Mouse (Mus musculus): ENCODE measurements at regions not wholly inside any gene's neighbourhood (a gene's known extent, or its start where the extent isn't known, plus 50 kb on each side); places are given as distances from the start of the nearest gene placed in this dataset.

DNA sequence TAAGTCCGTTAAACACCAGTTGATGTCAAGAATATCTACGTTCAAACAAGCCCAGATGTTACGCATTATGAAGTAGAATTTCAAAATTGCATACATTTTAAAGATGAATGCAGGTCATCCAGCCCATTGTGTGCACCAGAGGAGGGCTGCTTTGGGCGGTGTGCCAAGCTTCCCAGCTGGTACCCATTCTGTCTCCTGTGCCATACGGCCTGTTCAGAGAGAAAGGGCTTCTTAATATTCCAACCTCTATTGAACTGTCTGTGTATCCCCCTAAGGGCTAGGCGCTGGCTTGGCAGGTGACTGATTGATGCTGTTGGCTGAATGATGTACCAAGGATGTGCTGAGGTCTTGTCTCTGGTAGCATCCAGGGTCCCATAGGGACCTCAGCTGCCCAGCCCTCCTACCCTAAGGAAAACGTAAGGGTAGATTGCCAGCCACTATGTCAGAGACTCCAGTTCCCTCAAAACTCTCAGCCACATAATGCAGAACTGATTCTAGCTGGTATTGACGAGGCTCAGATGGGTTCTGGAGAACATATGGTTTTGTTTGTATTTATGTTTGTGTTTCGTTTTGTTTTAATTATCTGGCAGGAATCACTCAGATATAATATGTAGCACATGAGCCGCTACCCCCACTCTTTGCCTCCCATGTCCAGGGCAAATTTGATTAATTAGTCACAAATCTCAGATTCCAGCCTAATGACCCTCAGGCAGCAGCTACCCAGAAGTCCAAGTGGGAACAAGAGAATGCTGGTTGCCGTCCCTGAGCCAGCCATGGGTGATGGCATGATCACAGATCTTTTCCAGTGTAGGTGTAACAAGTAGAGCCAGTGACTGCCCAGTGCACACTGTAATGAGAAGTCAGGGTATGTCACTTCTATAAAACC, 212.0 kb upstream of the Usp24 start:
- Histone ChIP-seq H3K9me3 (replicated peaks) (no peaks in the 10 kb centered on the region), H3K9ac (no peak overlapping the region), H3K4me3 (no peak overlapping the region), H3K36me3 (no peaks in the 10 kb centered on the region), H3K4me1 (peaks cover 45% of the 10 kb centered on the region), H3K4me2 (replicated peaks) (no peak overlapping the region), H3K27ac (peak overlapping the region; percentile 57), H3K27me3 (peaks cover 3% of the 10 kb centered on the region; the same call in 1 of the 2 replicates)
- peak; percentile 86 for ATAC-seq (ENCODE audit: low FRiP score)
- WGBS: 49% methylated on average over 11 of the region's 11 CpGs

DNA sequence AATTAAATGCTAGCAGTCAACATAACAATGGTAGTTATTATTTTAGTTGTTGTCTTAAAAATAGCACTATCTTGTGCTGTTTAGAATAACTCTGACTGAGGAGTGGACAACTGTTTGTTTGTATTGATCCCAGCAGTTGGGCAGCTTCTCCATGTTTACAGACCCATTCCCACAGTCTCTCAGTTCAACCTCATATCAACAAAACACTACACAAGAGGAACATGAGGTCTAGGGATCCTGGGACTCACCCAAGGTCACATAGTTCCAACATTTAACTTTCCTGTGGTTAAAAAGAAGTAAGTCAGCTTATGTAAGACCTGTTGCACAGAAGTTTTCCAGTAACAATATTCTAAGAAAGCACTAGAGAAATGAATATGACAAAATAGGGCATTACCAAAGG, 203.0 kb upstream of the Usp24 start:
- H3K4me3 ChIP-seq: no peak overlapping the region
- ATAC-seq (ENCODE audit: low FRiP score): no peak
- H3K9me3 ChIP-seq (replicated peaks): no peaks in the 10 kb centered on the region
- no peak overlapping the region for H3K27ac ChIP-seq
- no peaks in the 10 kb centered on the region for H3K36me3 ChIP-seq
- no peak overlapping the region for H3K9ac ChIP-seq
- no peaks in the 10 kb centered on the region for H3K27me3 ChIP-seq
- no peak overlapping the region for H3K4me2 ChIP-seq (replicated peaks)
- H3K4me1 ChIP-seq: no peaks in the 10 kb centered on the region

DNA sequence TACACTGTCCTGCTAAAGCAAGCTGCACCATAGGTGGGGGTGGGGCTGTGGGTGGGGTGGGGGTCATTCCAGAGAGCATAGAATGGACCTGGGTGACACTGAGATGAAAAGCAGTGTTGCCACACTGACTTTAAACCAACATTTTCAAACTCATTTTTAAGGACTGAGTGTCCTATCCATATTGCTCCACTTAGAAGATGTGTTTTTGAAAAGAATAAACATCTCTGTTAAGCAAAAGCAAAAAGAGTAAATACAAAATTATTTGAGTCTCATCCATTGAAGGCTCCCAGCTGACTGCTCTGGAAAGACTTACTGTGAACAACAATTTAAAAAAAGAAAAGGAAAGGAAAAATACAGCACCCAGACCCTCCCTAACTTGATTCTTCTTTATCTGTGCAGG, 202.3 kb upstream of the Usp24 start:
- Histone ChIP-seq H3K4me2 (replicated peaks) (no peak overlapping the region), H3K27me3 (no peaks in the 10 kb centered on the region), H3K4me3 (no peak overlapping the region), H3K9me3 (replicated peaks) (no peaks in the 10 kb centered on the region), H3K4me1 (no peaks in the 10 kb centered on the region), H3K36me3 (no peaks in the 10 kb centered on the region), H3K9ac (no peak overlapping the region), H3K27ac (no peak overlapping the region)
- no peak for ATAC-seq (ENCODE audit: low FRiP score)

DNA sequence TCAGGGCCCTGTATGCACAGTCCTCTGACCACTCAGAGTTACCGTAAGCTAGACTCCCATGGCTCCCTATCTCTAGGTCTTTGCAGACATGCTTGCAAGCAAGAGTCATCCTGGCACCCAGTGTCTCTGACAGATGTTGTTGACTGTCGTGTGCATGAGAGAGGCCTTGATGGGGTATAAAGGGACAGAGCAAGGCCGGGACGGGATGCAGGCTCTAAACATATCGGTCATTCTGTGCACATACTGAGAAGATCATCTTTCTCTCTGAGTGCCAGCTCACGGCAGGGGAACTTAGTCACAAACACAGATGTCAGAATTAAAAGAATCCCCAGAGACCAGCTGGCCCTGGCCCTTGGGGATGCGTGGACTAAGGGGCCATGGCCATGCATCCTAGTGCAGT, 199.4 kb upstream of the Usp24 start:
- no peak for ATAC-seq (ENCODE audit: low FRiP score)
- 67% methylated on average over 7 of the region's 7 CpGs for WGBS
- Histone ChIP-seq H3K27me3 (no peaks in the 10 kb centered on the region), H3K4me2 (replicated peaks) (no peak overlapping the region), H3K9me3 (replicated peaks) (no peaks in the 10 kb centered on the region), H3K4me1 (no peaks in the 10 kb centered on the region), H3K4me3 (no peak overlapping the region), H3K27ac (no peak overlapping the region), H3K9ac (no peak overlapping the region), H3K36me3 (no peaks in the 10 kb centered on the region)

DNA sequence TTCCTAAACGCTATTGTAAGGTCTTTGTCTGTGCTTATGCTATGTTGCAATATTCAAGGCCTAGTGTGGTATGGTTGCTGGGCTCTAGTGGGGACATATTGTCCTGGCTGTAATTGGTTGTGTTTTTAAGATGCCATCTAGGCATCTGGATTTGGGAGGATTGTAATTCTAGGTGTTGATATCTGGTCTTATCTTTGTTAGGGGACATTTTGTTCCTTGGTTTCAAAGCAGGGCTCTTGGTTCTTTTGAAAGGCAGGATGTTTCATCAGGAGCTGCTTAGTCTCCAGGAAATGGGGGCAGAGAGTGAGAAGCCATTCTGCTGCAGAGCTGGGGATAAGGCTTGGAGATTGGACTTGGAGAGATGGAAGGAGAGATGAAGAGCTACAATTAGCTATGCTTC, 194.7 kb upstream of the Usp24 start:
- Histone ChIP-seq H3K9ac (no peak overlapping the region), H3K36me3 (no peaks in the 10 kb centered on the region), H3K4me3 (no peak overlapping the region), H3K4me1 (no peaks in the 10 kb centered on the region), H3K27me3 (no peaks in the 10 kb centered on the region), H3K4me2 (replicated peaks) (no peak overlapping the region), H3K9me3 (replicated peaks) (no peaks in the 10 kb centered on the region), H3K27ac (no peak overlapping the region)
- ATAC-seq (ENCODE audit: low FRiP score): no peak
- 93% methylated on average over 1 of the region's 1 CpGs for WGBS

DNA sequence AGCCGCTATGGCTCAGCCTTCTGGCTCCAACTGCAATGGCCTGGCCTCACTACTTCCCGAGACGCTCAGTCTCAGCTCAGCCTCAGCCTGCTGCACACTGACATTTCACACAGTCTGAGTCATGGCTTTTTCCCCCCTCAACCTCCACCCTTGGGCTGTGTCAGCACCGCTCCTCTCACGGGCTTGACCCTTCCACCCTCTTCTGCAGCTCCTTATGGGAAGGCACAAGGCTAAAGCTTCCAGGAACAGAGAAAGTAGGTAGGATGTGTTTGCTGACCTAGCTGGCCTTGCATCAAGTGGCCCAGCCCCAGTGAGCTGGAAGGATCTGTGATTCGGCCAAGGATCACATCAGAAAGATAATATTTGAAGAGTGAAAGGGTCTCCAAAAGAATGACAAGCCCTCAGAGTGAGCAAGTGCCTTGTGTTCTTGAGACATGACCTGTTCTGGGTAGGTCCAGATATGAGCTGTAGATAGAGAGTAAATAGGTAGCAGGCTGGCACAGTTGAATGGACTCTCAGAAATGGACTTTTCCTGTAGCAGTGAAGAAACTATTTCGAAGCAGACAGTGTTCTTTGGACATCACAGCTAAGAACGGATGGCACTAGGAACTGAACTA, 192.9 kb upstream of the Usp24 start:
- Histone ChIP-seq H3K27ac (no peak overlapping the region), H3K4me1 (no peaks in the 10 kb centered on the region), H3K9ac (no peak overlapping the region), H3K9me3 (replicated peaks) (no peaks in the 10 kb centered on the region), H3K27me3 (no peaks in the 10 kb centered on the region), H3K36me3 (no peaks in the 10 kb centered on the region), H3K4me3 (no peak overlapping the region), H3K4me2 (replicated peaks) (no peak overlapping the region)
- ATAC-seq (ENCODE audit: low FRiP score): no peak
- 82% methylated on average over 8 of the region's 8 CpGs for WGBS

DNA sequence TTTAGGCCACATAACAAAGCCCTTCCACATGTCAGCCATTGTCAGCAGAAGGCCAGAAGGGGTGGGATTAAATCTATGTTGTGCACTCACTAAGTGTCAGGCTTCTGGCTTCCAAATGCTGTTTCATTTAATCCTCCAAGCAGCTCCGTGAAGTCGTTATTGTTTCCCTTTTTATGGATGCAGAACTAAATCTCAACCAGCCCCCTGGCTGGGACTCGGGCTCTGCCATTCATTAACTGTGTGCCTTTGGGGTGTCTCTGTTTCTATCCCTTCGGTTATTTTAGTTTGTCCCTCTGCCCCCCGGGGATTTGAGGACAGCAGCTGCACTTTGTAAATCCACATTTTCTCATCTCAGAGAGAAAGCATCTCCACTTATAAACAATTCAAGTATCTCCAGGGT, 188.8 kb upstream of the Usp24 start:
- Histone ChIP-seq H3K4me1 (no peaks in the 10 kb centered on the region), H3K27ac (no peak overlapping the region), H3K4me2 (replicated peaks) (no peak overlapping the region), H3K9ac (no peak overlapping the region), H3K4me3 (no peak overlapping the region), H3K36me3 (no peaks in the 10 kb centered on the region), H3K9me3 (replicated peaks) (no peaks in the 10 kb centered on the region), H3K27me3 (0 out of 2 replicates have a peak, but pooled peaks cover 2% of the 10 kb centered on the region)
- 60% methylated on average over 5 of the region's 5 CpGs for WGBS
- ATAC-seq (ENCODE audit: low FRiP score): no peak

DNA sequence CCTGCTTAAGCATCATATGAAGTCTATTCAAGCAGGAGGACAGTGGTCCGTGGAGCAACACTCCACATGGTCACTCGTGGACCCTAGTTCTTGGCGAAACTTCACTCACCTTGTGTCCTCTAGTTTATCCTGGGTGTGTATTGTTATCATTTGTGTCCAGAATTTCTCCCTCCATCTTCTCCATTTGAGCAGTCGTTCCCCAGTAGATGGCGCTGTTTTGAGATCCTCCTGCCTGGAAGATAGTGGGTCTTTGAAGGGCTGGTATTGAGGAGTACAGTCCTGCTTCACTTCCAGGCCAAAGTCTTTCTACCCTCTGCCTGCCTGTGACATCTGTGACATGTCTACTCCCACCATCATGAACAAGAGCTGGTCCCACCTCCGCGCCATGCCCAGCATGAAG, 188.4 kb upstream of the Usp24 start:
- H3K27me3 ChIP-seq: 0 out of 2 replicates have a peak, but pooled peaks cover 2% of the 10 kb centered on the region

DNA sequence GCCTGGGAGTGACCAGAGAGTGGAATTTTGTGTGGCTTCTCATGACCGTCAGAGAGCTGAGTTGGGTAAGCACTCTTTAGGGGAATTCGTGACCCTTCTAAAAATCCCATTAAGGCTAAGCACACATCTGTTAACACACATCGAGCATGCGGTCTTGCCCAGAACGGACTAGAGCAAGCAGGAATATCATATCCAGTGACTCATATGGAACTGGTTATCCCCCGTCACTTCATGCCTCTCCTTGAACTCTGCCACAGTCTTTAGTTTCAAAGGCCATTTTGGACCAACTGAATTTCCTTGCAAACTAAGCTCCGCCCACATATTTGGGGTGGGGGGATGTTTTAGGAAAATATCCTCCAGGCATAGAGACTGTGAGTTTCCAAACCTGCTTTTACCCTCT, 186.7 kb upstream of the Usp24 start:
- 68% methylated on average over 7 of the region's 7 CpGs for WGBS
- ATAC-seq (ENCODE audit: low FRiP score): no peak
- Histone ChIP-seq H3K27ac (peak overlapping the region; percentile 17; the same call in 1 of the 2 replicates), H3K4me3 (no peak overlapping the region), H3K36me3 (no peaks in the 10 kb centered on the region), H3K9me3 (replicated peaks) (no peaks in the 10 kb centered on the region), H3K27me3 (0 out of 2 replicates have a peak, but pooled peaks cover 2% of the 10 kb centered on the region), H3K4me1 (no peaks in the 10 kb centered on the region; the same call in 1 of the 2 replicates), H3K4me2 (replicated peaks) (no peak overlapping the region), H3K9ac (no peak overlapping the region)

More for the DNA sequence above, 188.4 kb upstream of the Usp24 start:
- 55% methylated on average over 7 of the region's 7 CpGs for WGBS
- Histone ChIP-seq H3K4me1 (no peaks in the 10 kb centered on the region), H3K4me3 (no peak overlapping the region), H3K4me2 (replicated peaks) (no peak overlapping the region), H3K9ac (no peak overlapping the region), H3K27ac (no peak overlapping the region), H3K9me3 (replicated peaks) (no peaks in the 10 kb centered on the region), H3K36me3 (no peaks in the 10 kb centered on the region)
- ATAC-seq (ENCODE audit: low FRiP score): no peak

DNA sequence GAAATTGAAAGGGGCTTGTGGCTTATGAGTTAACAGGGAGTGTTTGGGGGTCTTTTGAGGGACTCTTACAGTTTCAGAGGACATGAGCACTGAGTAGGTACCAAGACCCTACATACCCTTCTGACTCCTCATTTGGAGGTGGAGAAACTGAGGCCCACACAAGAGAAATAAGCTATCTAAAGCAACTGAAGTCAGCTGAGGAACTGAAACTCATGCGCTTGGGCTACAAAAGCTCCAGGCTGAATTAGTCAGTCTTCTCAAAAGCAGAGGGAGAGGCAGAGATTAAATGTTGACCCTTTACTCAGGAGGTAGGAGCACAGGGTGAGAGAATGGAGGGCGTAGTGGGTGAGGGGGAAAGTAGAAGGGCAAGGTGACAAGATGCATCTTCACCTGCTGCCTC, 186.2 kb upstream of the Usp24 start:
- WGBS: 77% methylated on average over 2 of the region's 2 CpGs
- H3K4me3 ChIP-seq: no peak overlapping the region
- no peaks in the 10 kb centered on the region for H3K9me3 ChIP-seq (replicated peaks)
- ATAC-seq (ENCODE audit: low FRiP score): no peak
- H3K27me3 ChIP-seq: 0 out of 2 replicates have a peak, but pooled peaks cover 2% of the 10 kb centered on the region
- no peak overlapping the region for H3K4me2 ChIP-seq (replicated peaks)
- H3K27ac ChIP-seq: peak overlapping the region; percentile 26; the same call in 1 of the 2 replicates
- H3K36me3 ChIP-seq: no peaks in the 10 kb centered on the region
- no peaks in the 10 kb centered on the region; the same call in 1 of the 2 replicates for H3K4me1 ChIP-seq
- H3K9ac ChIP-seq: no peak overlapping the region

DNA sequence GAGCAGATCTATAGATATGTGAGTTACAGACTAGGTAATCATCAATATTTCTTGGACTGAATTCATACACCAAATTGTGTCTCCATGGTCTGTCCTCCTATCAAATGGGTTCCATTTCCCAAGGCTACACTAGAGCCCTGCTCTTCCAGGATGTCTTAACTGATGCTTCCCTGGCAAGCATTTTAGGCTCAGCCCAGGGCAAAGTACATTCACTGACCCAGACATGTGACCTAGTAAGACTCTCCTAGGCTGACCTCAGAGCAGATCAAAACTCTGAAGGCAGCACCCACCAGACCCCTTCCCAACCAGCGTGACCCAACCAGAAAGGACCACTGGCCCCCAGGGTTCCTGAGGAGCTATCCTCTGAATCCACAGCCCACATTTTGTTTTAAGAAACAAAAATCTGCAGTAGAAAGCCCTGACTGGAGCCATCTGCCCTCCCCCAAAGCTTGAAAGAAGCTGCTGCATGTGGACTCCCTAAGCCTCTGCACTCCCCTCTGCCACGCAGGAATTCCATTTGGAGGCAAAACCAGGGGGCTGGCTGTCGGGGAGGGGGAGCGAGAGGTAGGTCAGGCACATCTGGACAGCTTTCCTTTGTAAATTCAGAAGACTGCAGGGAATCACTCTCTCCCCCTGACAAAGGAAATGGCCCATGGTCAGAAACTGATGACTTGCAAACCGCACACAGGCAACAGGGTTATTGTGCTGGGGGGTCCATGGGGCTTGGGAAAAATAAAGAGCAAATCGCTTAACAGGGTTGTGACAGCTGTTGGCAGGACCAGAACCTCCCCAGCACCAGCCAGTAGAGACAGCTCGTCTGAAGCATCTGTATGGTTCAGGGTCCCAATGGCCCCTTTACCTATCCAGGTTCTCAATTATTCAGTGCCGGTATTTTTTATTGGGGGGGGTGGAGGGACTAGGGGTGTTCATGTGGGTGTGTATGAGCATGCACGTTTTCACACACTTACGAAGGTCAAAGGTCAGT, 182.0 kb upstream of the Usp24 start:
- Histone ChIP-seq H3K27ac (no peak overlapping the region), H3K4me2 (replicated peaks) (no peak overlapping the region), H3K9ac (no peak overlapping the region), H3K4me1 (no peaks in the 10 kb centered on the region; the same call in 1 of the 2 replicates), H3K9me3 (replicated peaks) (no peaks in the 10 kb centered on the region), H3K36me3 (no peaks in the 10 kb centered on the region), H3K4me3 (no peak overlapping the region), H3K27me3 (0 out of 2 replicates have a peak, but pooled peaks cover 2% of the 10 kb centered on the region)
- no peak for ATAC-seq (ENCODE audit: low FRiP score)
- WGBS: 46% methylated on average over 10 of the region's 10 CpGs

DNA sequence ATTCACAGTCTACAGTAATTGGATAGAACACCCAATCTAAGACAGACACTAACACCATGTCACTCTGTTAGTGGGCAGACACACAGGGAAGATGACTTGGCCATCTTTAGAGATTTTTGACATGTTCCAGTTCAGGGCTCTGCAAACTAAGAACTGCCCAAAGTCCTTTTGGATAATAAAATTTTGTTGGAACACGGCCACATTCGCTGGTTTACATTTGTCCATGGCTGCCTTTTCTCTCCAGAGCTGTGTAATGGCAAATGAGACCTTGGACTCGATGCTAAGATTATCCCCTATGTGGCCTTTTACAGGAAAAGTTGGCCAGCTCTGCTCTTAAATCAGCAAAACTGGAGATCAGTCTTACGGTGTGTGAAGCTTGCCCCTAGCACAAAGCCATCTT, 173.3 kb upstream of the Usp24 start:
- 95% methylated on average over 4 of the region's 4 CpGs for WGBS
- no peaks in the 10 kb centered on the region for H3K4me1 ChIP-seq
- H3K9ac ChIP-seq: no peak overlapping the region
- no peak for ATAC-seq (ENCODE audit: low FRiP score)
- H3K27me3 ChIP-seq: no peaks in the 10 kb centered on the region
- H3K27ac ChIP-seq: no peak overlapping the region
- no peaks in the 10 kb centered on the region for H3K36me3 ChIP-seq
- no peak overlapping the region for H3K4me3 ChIP-seq
- H3K4me2 ChIP-seq (replicated peaks): no peak overlapping the region
- no peaks in the 10 kb centered on the region for H3K9me3 ChIP-seq (replicated peaks)
